Mouse (Mus musculus): ENCODE measurements around the gene Pogz.

- TF ChIP-seq USF1 (IDR thresholded peaks at IDR 0.05; ENCODE audit: low read depth) (no peak), CEBPB (IDR thresholded peaks at IDR 0.05; ENCODE audit: low read depth) (no peak), MYOD1 (IDR thresholded peaks at IDR 0.05; ENCODE audit: control insufficient read depth, insufficient read length, low read depth) (no peak), CTCF (IDR thresholded peaks at IDR 0.05; ENCODE audit: control insufficient read depth, insufficient read depth, insufficient read length) (no peak)
These were observed 48.3 kb upstream of the Pogz start for GRCm38 (mm10) chr3:94789071-94789470.
